Comparison of ENCODE assay signal across 14 mouse cellular contexts in the genomic region with DNA sequence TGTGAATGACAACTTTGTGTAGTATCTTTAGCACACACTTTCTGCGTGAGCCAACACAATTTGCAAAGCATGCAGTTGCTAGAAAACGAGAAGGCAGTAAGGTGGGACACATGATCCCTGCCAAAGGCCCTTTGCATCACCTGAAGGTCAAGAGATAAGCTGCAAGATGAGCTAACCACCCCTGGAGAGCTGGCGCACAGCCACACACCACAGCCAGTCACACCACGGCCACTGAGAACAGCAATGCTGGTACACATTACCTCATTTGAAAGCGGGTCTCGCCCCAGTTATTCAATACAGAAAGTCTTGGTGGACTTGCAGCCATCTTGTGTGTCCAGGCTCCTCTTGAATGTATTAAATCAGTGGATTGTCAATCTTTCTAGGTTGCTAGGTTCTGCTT. TPM values are rescaled to one million over a fixed set of nuclear protein-coding genes. Genes with fewer than 3 reads are reported as not detected.
DNase-seq lines count a peak whose midpoint lies in the region; ATAC-seq and TF ChIP-seq lines count a peak whose summit lies in the region.
"Had no signal": no experiment of that assay in that cellular context is flagged by ENCODE, and none has a peak within 500 bp of the region (broad histone marks: within the 10 kb centered on the region; RNA-seq: fewer than 3 reads in every experiment).

No protein-coding gene starts in this region.

- no peak overlapping the region for H3K27ac ChIP-seq in layer of hippocampus, adult 2 months
- H3K27ac ChIP-seq: left cerebral cortex, adult 2 months; limb, embryonic 13.5 days; midbrain, embryonic 13.5 days; stomach, embryonic 15.5 days had no signal

- peak; percentile 25 for DNase-seq in gastrocnemius, postnatal 10 days
- DNase-seq in gastrocnemius, postnatal 25 days = no peak
- DNase-seq in kidney, adult 18-20 months = peak; percentile 26
- DNase-seq in kidney, adult 8-10 months = no peak
- DNase-seq in 416B (ENCODE audit: low read depth) = peak; percentile 70
- DNase-seq in Patski (ENCODE audit: low read depth, low spot score) = peak; percentile 13
- no peak for DNase-seq in cerebellum, postnatal 36 days
- DNase-seq in layer of hippocampus, adult 2 months (ENCODE audit: low spot score in 2 of 2) = no peak
- DNase-seq: cerebellum, adult 8-10 months; lung, postnatal 10 days had no signal

- no peaks in the 10 kb centered on the region for H3K27me3 ChIP-seq in Patski
- H3K27me3 ChIP-seq: limb, embryonic 13.5 days; stomach, embryonic 15.5 days had no signal

- POLR2A ChIA-PET in Patski (lab: Charles Lee) = interaction anchor here (0.8 kb wide), 1 partner anchor 9 kb away, joined by 3 read pairs; the partner anchor contains the start of gene Zfp704

- no peak for ATAC-seq in Patski
- ATAC-seq: midbrain, embryonic 13.5 days had no signal

- CTCF ChIA-PET in Patski (lab: Charles Lee) = no interaction called here

- no peak overlapping the region for H3K4me3 ChIP-seq in layer of hippocampus, adult 2 months
- H3K4me3 ChIP-seq: left cerebral cortex, adult 2 months; limb, embryonic 13.5 days; midbrain, embryonic 13.5 days; stomach, embryonic 15.5 days had no signal

- TF ChIP-seq CTCF in Patski (IDR thresholded peaks at IDR 0.05) = no peak
- no peak for TF ChIP-seq CTCF in layer of hippocampus, adult 2 months (conservative IDR thresholded peaks at IDR 0.05)

- in situ Hi-C loops in Patski (cut with MboI; ENCODE audit: low pct_unique_long_range_greater_than_20kb) = loop anchor here (25.0 kb wide), 1 partner anchor 513 kb away; no protein-coding TSS in a partner anchor

RNA-seq across cellular contexts. Expression of gene Zfp704, which starts 9.3 kb away (rescaled TPM):
- 10 to 100 TPM; 13.4 to 16.6 TPM for total RNA-seq in gastrocnemius, postnatal 10 days (2021)
- total RNA-seq in gastrocnemius, postnatal 25 days (2021) = 1 to 10 TPM; 5.1 to 5.2 TPM
- polyA plus RNA-seq in Patski (2021) = 24.8 TPM
- total RNA-seq in layer of hippocampus, adult 2 months (2021) = 10 to 100 TPM; 30.6 to 34.3 TPM

Comparison
In these comparisons a context has a peak if more than half of its experiments do, and no peak if none do; other contexts are left out.
1. DNase-seq: peak in gastrocnemius, postnatal 10 days (single experiment), kidney, adult 18-20 months (single experiment), 416B (single experiment) and Patski (single experiment); none in gastrocnemius, postnatal 25 days (single experiment), kidney, adult 8-10 months (0 of 2), cerebellum, postnatal 36 days (0 of 2) and layer of hippocampus, adult 2 months (0 of 2).